Mouse (Mus musculus): ENCODE data around the gene Hk2. TPM values are rescaled to one million over a fixed set of nuclear protein-coding genes. Genes with fewer than 3 reads are reported as not detected.

Gene Hk2
- 3.5 and 4.1 TPM in 2 replicates for polyA plus RNA-seq (2015; fragmentation: Nextera tagmentation; extraction: Ambion mirVana)

GRCm38 (mm10) chr6:82774321-82774764 is at the start of gene Hk2:
TSS of gene Hk2 (minus strand) at chr6:82774454.
- H3K4me1 ChIP-seq (replicated peaks): peaks cover 23% of the 10 kb centered on the region
- peaks cover 13% of the 10 kb centered on the region; the same call in 1 of the 2 replicates for H3K27me3 ChIP-seq
- peak within 1 kb of the TSS; percentile 51 for H3K4me3 ChIP-seq
- H3K9me3 ChIP-seq: no peaks in the 10 kb centered on the region
- peak within 1 kb of the TSS; percentile 100 for H3K4me2 ChIP-seq
- WGBS: under 1% methylated on average over 39 of the region's 39 CpGs
- peak; percentile 94 for ATAC-seq (ENCODE audit: low FRiP score, low read depth)
- H3K36me3 ChIP-seq: no peaks in the 10 kb centered on the region
- H3K27ac ChIP-seq (replicated peaks): no peak within 1 kb of the TSS
- H3K9ac ChIP-seq: peak within 1 kb of the TSS; percentile 40

GRCm38 (mm10) chr6:82821758-82822253 is 47.6 kb upstream of the Hk2 start:
- H3K4me3 ChIP-seq: no peak overlapping the region
- 50% methylated on average over 4 of the region's 4 CpGs for WGBS
- no peaks in the 10 kb centered on the region for H3K27me3 ChIP-seq
- H3K9me3 ChIP-seq: no peaks in the 10 kb centered on the region
- no peak overlapping the region for H3K9ac ChIP-seq
- H3K4me1 ChIP-seq (replicated peaks): no peaks in the 10 kb centered on the region
- no peak overlapping the region for H3K27ac ChIP-seq (replicated peaks)
- no peaks in the 10 kb centered on the region for H3K36me3 ChIP-seq
- H3K4me2 ChIP-seq: no peak overlapping the region
- ATAC-seq (ENCODE audit: low FRiP score, low read depth): no peak

- H3K27me3 ChIP-seq: no peaks in the 10 kb centered on the region
- no peak overlapping the region for H3K9ac ChIP-seq
- H3K4me3 ChIP-seq: no peak overlapping the region
- 68% methylated on average over 3 of the region's 3 CpGs for WGBS
- no peaks in the 10 kb centered on the region for H3K4me1 ChIP-seq (replicated peaks)
- no peak for ATAC-seq (ENCODE audit: low FRiP score, low read depth)
- no peaks in the 10 kb centered on the region for H3K9me3 ChIP-seq
- no peaks in the 10 kb centered on the region for H3K36me3 ChIP-seq
- H3K4me2 ChIP-seq: no peak overlapping the region
- H3K27ac ChIP-seq (replicated peaks): no peak overlapping the region
Measured at GRCm38 (mm10) chr6:82820716-82821115, 46.5 kb upstream of the Hk2 start.

- H3K4me2 ChIP-seq: no peak overlapping the region
- H3K27ac ChIP-seq (replicated peaks): no peak overlapping the region
- no peak for ATAC-seq (ENCODE audit: low FRiP score, low read depth)
- no peaks in the 10 kb centered on the region for H3K4me1 ChIP-seq (replicated peaks)
- no peaks in the 10 kb centered on the region for H3K36me3 ChIP-seq
- H3K4me3 ChIP-seq: no peak overlapping the region
- H3K9me3 ChIP-seq: no peaks in the 10 kb centered on the region
- 76% methylated on average over 4 of the region's 4 CpGs for WGBS
- no peaks in the 10 kb centered on the region for H3K27me3 ChIP-seq
- H3K9ac ChIP-seq: no peak overlapping the region
Measured at GRCm38 (mm10) chr6:82814821-82815220, 40.6 kb upstream of the Hk2 start.

GRCm38 (mm10) chr6:82807984-82808700 is 33.9 kb upstream of the Hk2 start:
- H3K4me1 ChIP-seq (replicated peaks): no peaks in the 10 kb centered on the region
- H3K27me3 ChIP-seq: no peaks in the 10 kb centered on the region
- H3K27ac ChIP-seq (replicated peaks): no peak overlapping the region
- ATAC-seq (ENCODE audit: low FRiP score, low read depth): no peak
- H3K9me3 ChIP-seq: no peaks in the 10 kb centered on the region
- H3K4me2 ChIP-seq: no peak overlapping the region
- no peak overlapping the region for H3K4me3 ChIP-seq
- no peak overlapping the region for H3K9ac ChIP-seq
- WGBS: 84% methylated on average over 7 of the region's 7 CpGs
- no peaks in the 10 kb centered on the region for H3K36me3 ChIP-seq

GRCm38 (mm10) chr6:82806971-82807370 is 32.7 kb upstream of the Hk2 start:
- 79% methylated on average over 3 of the region's 3 CpGs for WGBS
- Histone ChIP-seq H3K27me3 (no peaks in the 10 kb centered on the region), H3K9me3 (no peaks in the 10 kb centered on the region), H3K9ac (no peak overlapping the region), H3K36me3 (no peaks in the 10 kb centered on the region), H3K4me3 (no peak overlapping the region), H3K27ac (replicated peaks) (no peak overlapping the region), H3K4me1 (replicated peaks) (no peaks in the 10 kb centered on the region), H3K4me2 (no peak overlapping the region)
- no peak for ATAC-seq (ENCODE audit: low FRiP score, low read depth)

- H3K9me3 ChIP-seq: no peaks in the 10 kb centered on the region
- no peaks in the 10 kb centered on the region for H3K36me3 ChIP-seq
- 73% methylated on average over 6 of the region's 6 CpGs for WGBS
- no peaks in the 10 kb centered on the region for H3K27me3 ChIP-seq
- no peak overlapping the region for H3K9ac ChIP-seq
- no peaks in the 10 kb centered on the region for H3K4me1 ChIP-seq (replicated peaks)
- H3K4me2 ChIP-seq: no peak overlapping the region
- H3K27ac ChIP-seq (replicated peaks): no peak overlapping the region
- no peak for ATAC-seq (ENCODE audit: low FRiP score, low read depth)
- H3K4me3 ChIP-seq: no peak overlapping the region
Measured at GRCm38 (mm10) chr6:82806503-82806902, 32.2 kb upstream of the Hk2 start.

GRCm38 (mm10) chr6:82805894-82806293 is 31.6 kb upstream of the Hk2 start:
- Histone ChIP-seq H3K27ac (replicated peaks) (no peak overlapping the region), H3K36me3 (no peaks in the 10 kb centered on the region), H3K27me3 (no peaks in the 10 kb centered on the region), H3K4me1 (replicated peaks) (no peaks in the 10 kb centered on the region), H3K9me3 (no peaks in the 10 kb centered on the region), H3K9ac (no peak overlapping the region), H3K4me3 (no peak overlapping the region), H3K4me2 (no peak overlapping the region)
- 85% methylated on average over 3 of the region's 3 CpGs for WGBS
- no peak for ATAC-seq (ENCODE audit: low FRiP score, low read depth)

- Histone ChIP-seq H3K4me3 (no peak overlapping the region), H3K36me3 (no peaks in the 10 kb centered on the region), H3K4me1 (replicated peaks) (no peaks in the 10 kb centered on the region), H3K27me3 (no peaks in the 10 kb centered on the region), H3K9me3 (no peaks in the 10 kb centered on the region), H3K9ac (no peak overlapping the region), H3K4me2 (no peak overlapping the region), H3K27ac (replicated peaks) (no peak overlapping the region)
- WGBS: 84% methylated on average over 3 of the region's 3 CpGs
- no peak for ATAC-seq (ENCODE audit: low FRiP score, low read depth)
Measured at GRCm38 (mm10) chr6:82804984-82805383, 30.7 kb upstream of the Hk2 start.

- no peaks in the 10 kb centered on the region for H3K36me3 ChIP-seq
- H3K27me3 ChIP-seq: no peaks in the 10 kb centered on the region
- no peak overlapping the region for H3K4me3 ChIP-seq
- H3K4me2 ChIP-seq: no peak overlapping the region
- WGBS: 63% methylated on average over 3 of the region's 3 CpGs
- no peak overlapping the region for H3K27ac ChIP-seq (replicated peaks)
- no peaks in the 10 kb centered on the region for H3K4me1 ChIP-seq (replicated peaks)
- H3K9ac ChIP-seq: no peak overlapping the region
- H3K9me3 ChIP-seq: no peaks in the 10 kb centered on the region
- no peak for ATAC-seq (ENCODE audit: low FRiP score, low read depth)
Measured at GRCm38 (mm10) chr6:82798202-82798737, 24.0 kb upstream of the Hk2 start.

- no peak for ATAC-seq (ENCODE audit: low FRiP score, low read depth)
- no peaks in the 10 kb centered on the region for H3K36me3 ChIP-seq
- H3K4me1 ChIP-seq (replicated peaks): no peaks in the 10 kb centered on the region
- H3K9me3 ChIP-seq: no peaks in the 10 kb centered on the region
- no peaks in the 10 kb centered on the region for H3K27me3 ChIP-seq
- H3K27ac ChIP-seq (replicated peaks): no peak overlapping the region
- no peak overlapping the region for H3K4me3 ChIP-seq
- H3K4me2 ChIP-seq: no peak overlapping the region
- WGBS: 68% methylated on average over 5 of the region's 5 CpGs
- H3K9ac ChIP-seq: no peak overlapping the region
Measured at GRCm38 (mm10) chr6:82797300-82797839, 23.1 kb upstream of the Hk2 start.

- Histone ChIP-seq H3K9me3 (no peaks in the 10 kb centered on the region), H3K27me3 (no peaks in the 10 kb centered on the region), H3K9ac (no peak overlapping the region), H3K4me1 (replicated peaks) (no peaks in the 10 kb centered on the region), H3K4me3 (no peak overlapping the region), H3K4me2 (no peak overlapping the region), H3K27ac (replicated peaks) (no peak overlapping the region), H3K36me3 (no peaks in the 10 kb centered on the region)
- ATAC-seq (ENCODE audit: low FRiP score, low read depth): no peak
- WGBS: 87% methylated on average over 2 of the region's 2 CpGs
Measured at GRCm38 (mm10) chr6:82790864-82791263, 16.6 kb upstream of the Hk2 start.
